Mouse (Mus musculus): ENCODE results near the gene Efna5. TPM values are rescaled to one million over a fixed set of nuclear protein-coding genes. Genes with fewer than 3 reads are reported as not detected.

Gene Efna5
- polyA plus RNA-seq, 2 experiments from 2014 or later, result 0.19 TPM; not detected in 1

DNA sequence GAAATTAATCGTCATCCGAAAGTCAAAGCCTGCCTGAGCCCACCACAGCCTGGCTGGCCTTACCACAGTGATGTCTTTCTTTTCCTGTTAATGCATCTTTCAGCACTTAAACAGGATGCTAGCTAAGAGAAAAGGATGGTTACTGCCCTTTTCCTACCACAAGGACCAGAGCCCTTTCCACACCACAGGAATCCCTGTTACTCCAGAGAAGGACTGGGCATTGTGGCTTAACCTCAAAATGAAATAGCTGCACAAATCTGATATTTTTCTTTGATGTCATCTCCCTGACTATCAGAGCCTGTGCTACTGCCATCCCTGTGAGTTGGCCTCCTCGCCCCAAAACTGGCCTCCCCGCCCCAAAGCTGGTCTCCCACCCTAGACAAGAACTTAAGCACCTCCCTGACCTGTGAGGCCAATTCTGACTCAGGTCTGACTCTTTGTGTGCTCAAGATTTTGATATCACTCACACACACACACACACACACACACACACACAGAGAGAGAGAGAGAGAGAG, 189.9 kb downstream of the Efna5 start:
- ATAC-seq, result no peak

DNA sequence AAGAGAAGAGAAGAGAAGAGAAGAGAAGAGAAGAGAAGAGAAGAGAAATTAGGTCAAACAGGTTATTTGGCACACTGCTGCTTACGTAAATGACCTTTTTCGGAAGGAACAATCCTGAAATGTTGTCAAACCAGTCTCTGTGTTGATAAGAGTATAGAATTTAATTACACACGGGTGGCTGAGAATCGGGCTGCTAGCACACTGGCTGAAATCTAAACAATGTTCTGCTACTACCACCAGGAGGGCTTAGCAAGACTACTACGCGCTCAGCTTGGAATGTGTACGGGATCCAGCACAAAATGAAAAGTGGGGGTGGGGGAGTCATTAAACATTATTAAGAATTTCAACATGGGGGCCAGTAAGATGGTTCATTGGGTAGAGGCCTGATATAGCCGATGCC, 190.9 kb downstream of the Efna5 start:
- ATAC-seq, result no peak

DNA sequence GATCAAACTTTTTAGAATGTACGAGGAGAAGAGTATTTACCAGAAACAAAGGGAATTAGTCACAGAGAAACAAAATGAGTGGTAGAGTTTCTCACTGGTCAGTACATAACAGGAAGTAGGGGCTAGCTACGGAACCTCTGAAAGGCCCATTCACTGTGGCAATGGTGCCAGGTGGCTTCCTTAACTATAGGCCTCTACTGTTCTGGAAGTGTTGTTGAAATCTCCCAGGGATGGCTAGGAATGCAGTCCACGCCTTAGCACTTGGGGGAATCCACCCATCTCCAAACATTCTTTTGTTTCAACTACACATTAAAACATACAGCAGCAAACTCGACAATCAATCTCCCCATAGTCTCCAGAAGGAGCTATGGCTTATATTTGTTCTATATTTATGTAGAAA, 191.5 kb downstream of the Efna5 start:
- ATAC-seq, result no peak

DNA sequence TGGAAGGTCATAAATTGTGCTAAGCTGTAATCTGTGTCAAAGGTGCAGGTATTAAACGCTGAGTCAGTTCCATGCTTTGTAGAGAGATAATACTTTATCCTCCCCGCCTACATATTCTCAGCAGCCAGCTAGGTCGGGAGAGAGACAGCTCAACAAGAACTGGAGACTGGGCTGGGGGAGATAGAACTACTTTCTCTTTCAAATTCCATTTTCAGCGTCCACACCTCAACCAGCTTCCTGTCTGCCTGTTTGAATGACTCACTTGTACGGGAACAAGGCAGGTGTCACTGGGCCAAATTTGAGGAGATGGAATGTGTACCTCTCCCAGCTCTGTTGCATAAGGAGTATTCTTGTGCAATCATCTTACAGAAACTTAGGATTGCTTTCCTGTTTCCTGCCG, 193.7 kb downstream of the Efna5 start:
- no peak for ATAC-seq

- no peak for ATAC-seq
Observed at GRCm38 (mm10) chr17:62685181-62685580, 195.9 kb downstream of the Efna5 start.

- ATAC-seq, result no peak
Observed at GRCm38 (mm10) chr17:62683142-62683541, 198.0 kb downstream of the Efna5 start.

- ATAC-seq, result no peak
Observed at GRCm38 (mm10) chr17:62681726-62682125, 199.4 kb downstream of the Efna5 start.

GRCm38 (mm10) chr17:62680737-62681136, 200.4 kb downstream of the Efna5 start:
- ATAC-seq, result no peak

GRCm38 (mm10) chr17:62676832-62677231, 204.3 kb downstream of the Efna5 start:
- no peak for ATAC-seq

GRCm38 (mm10) chr17:62676409-62676808, 204.7 kb downstream of the Efna5 start:
- no peak for ATAC-seq

DNA sequence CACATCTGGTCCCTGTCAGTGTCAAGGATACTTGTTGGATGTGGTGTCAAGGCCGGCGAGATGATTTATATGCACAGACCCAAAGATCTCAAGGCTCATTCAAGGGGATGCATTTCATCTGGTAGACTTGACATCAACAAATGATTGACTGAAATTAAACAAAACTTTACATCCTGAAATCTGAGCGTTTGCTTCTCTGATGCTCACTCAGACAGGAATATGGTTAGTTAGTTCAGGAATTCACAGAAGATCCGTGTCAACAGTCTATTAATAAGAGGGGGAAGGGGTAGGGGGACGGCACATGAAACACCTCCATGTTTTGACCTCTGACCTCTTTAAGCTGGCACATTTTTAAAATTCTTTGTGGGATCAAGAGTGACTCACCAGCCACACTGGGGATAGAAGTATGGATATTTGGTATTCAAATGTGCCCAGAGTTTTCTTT, 205.3 kb downstream of the Efna5 start:
- no peak for ATAC-seq

GRCm38 (mm10) chr17:62672068-62672467, 209.0 kb downstream of the Efna5 start:
- no peak for ATAC-seq

GRCm38 (mm10) chr17:62666761-62667160, 214.4 kb downstream of the Efna5 start:
- no peak for ATAC-seq

DNA sequence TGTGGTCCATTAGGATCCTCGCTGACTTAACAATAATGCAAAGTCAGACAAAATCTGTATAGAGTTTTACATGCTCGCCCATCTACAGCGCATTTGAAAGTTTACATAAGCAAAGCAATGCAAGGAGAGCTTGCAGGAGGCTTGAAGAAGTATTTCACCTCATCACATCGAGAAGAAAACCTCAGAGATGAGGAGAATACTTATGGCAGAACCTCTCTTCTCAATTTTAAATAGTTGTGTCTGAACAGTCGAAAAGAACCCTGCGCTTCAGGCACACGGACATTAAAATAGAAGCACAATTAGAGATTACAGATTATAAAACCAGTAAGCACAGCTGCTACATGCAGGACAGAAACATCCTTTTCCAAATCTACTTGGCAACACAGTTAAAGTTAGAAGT, 215.3 kb downstream of the Efna5 start:
- no peak for ATAC-seq

GRCm38 (mm10) chr17:62664709-62665108, 216.4 kb downstream of the Efna5 start:
- no peak for ATAC-seq

DNA sequence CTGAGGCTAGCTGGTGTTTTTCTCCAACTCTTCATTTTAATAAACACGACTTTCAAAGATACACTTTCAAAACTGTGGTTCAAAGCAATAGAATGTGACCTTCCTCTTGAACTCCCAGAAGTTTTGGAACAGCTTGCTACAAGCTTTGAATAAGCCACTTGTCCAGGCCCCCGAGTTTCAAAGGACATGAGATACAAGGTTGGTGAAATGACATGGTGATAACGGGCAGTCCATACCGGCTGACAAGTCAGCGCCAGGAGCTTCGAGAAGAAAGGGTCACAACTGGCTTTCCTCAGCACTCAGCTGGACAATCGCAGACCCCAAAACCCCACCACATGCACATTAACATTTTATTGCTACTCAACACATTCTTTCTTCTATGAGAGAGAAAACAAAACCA, 219.3 kb downstream of the Efna5 start:
- ATAC-seq, result no peak

- no peak for ATAC-seq
Observed at GRCm38 (mm10) chr17:62659501-62660175, 221.5 kb downstream of the Efna5 start.

GRCm38 (mm10) chr17:62657832-62658630, 223.1 kb downstream of the Efna5 start:
- ATAC-seq, result no peak

GRCm38 (mm10) chr17:62657051-62657450, 224.1 kb downstream of the Efna5 start:
- ATAC-seq, result no peak

GRCm38 (mm10) chr17:62656591-62656990, 224.5 kb downstream of the Efna5 start:
- ATAC-seq, result no peak

DNA sequence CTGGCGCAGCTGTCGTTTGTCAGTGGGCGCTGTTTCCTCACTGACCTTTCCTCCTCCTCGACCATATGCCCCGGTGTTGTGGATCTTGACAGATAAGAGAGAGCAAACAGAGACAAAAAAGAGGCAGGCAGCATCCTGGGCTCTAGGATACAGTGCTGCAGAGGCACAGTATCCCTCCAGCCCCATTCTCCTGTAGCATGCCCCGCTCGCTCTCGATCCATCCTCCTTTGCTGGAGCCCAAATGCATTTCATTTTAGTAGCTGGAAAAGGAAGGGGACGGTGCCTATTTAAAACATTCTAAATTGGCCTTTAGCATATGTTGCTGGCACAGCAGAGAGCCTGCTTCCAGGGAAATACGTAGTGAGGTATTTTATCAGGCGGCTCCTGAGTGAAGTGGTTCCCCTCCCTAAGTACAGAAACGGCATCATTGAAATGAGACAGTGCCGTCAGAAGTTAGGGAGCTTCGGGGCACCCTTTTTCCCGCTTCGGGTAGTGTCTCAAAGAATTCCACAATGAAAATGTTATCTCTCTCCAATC, 225.2 kb downstream of the Efna5 start:
- ATAC-seq, result no peak

GRCm38 (mm10) chr17:62652451-62652850, 228.7 kb downstream of the Efna5 start:
- no peak for ATAC-seq

- no peak for ATAC-seq
Observed at GRCm38 (mm10) chr17:62651696-62652095, 229.4 kb downstream of the Efna5 start.

Measured in activated CD4-positive, CD25-positive, alpha-beta regulatory T cell, adult 4 months (primary cell).